Mouse (Mus musculus): ENCODE data around the gene Gm4737. TPM values are rescaled to one million over a fixed set of nuclear protein-coding genes. Genes with fewer than 3 reads are reported as not detected.

The Gm4737 gene
- polyA plus RNA-seq, 1 experiment from 2014 or later: 3.7 TPM

- ATAC-seq (replicated peaks; ENCODE audit: low FRiP score): no peak
- no peaks in the 10 kb centered on the region for H3K27me3 ChIP-seq (ENCODE audit: control insufficient read depth, insufficient read depth, low read length)
- WGBS: 84% methylated on average over 9 of the region's 9 CpGs
These were observed 50.4 kb downstream of the Gm4737 start for GRCm38 (mm10) chr16:46104491-46104890.

More at GRCm38 (mm10) chr16:46104491-46104890, 50.4 kb downstream of the Gm4737 start:
- Histone ChIP-seq H3K9me3 (ENCODE audit: control insufficient read depth, low read length) (no peaks in the 10 kb centered on the region), H3K4me3 (ENCODE audit: low read depth, low read length) (no peak overlapping the region), H3K9ac (ENCODE audit: low read length) (no peak overlapping the region), H3K4me2 (ENCODE audit: low read depth, low read length, severe bottlenecking) (no peak overlapping the region), H3K27ac (ENCODE audit: low read depth, low read length) (no peak overlapping the region), H3K4me1 (replicated peaks; ENCODE audit: control insufficient read depth, insufficient read depth, low read length) (no peaks in the 10 kb centered on the region), H3K36me3 (ENCODE audit: control insufficient read depth, insufficient read depth, low read length) (no peaks in the 10 kb centered on the region)
- DNase-seq (ENCODE audit: low spot score): no peak

Other genes with a start within 250 kb of the Gm4737 start
- 29.0 and 31.5 TPM in 2 replicates for gene Phldb2, start 201.5 kb downstream of the Gm4737 start, polyA plus RNA-seq (2014; fragmentation: Nextera tagmentation; extraction: Ambion mirVana)
- gene Plcxd2, start 144.9 kb downstream of the Gm4737 start, polyA plus RNA-seq (2014; fragmentation: Nextera tagmentation; extraction: Ambion mirVana): 6.2 and 8.1 TPM in 2 replicates
- gene Cd96, start 34.8 kb downstream of the Gm4737 start, polyA plus RNA-seq (2014; fragmentation: Nextera tagmentation; extraction: Ambion mirVana): not detected in 2 replicates

All from forebrain, embryonic 11.5 days (tissue).